Mouse (Mus musculus): ENCODE measurements around the gene Clec1a.

Gene Clec1a

DNA sequence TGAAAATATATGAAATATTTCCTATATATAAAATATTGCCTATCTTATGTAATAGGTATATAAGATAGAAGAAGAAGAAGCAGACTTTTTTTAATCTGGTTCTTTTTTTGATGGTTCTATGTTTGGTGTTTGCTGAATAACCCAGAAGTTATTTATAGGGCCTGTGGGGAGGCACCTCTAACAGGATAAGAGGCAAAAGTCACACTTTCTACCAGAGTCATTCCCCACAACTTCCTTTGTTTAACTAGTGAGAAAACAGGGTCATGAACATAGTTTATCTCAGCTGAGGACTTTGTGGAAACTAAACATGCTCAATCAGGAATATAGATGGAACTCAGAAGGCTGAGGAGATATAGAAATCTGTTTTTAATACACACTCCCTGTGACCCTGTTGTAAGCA, 45.8 kb downstream of the Clec1a start:
- DNase-seq (ENCODE audit: low read depth, low spot score) = no peak

DNA sequence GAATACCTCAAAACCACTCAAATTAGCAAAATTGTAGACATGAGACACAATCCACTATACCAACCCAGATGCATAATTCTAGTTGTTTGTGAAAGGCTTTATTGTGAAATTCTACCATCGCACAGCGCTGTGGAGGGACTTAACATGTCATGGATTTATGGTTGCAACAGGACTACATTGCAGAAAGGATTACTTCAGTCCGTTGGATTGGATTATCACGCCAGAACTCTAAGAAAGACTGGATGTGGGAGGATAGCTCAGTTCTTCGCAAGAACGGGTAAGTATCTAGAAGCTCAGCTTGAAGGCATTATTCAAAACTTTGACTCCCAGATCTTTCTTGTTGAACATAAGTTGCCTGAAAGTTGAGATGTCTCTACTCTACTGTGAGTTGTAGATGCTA, 48.4 kb downstream of the Clec1a start:
- DNase-seq (ENCODE audit: low read depth, low spot score) = no peak

DNA sequence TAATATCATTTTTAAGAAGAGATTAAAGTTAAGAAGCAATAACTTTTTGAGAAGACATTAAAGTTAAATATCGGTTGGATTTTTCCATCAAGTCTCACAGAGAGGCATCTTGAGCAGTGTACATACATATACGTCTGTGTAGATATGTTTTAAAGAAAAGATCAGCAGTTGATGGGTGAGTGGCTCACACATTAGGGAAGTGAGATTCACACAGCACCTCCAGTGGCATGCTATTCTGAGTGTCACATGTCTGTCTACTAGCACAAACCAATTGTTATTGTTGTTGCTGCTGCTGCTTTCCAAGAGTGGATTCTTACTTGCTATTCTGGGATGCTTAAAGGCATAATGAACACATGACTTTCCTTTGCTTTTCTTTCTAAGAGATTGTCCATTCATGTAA, 49.4 kb downstream of the Clec1a start:
- no peak for DNase-seq (ENCODE audit: low read depth, low spot score)

- no peak for DNase-seq (ENCODE audit: low read depth, low spot score)
Observed at GRCm38 (mm10) chr6:129399945-129400344, 51.9 kb downstream of the Clec1a start.

GRCm38 (mm10) chr6:129396997-129397396, 54.8 kb downstream of the Clec1a start, which contains the start of gene Clec1b:
Gene Clec1b, plus strand, starts transcription at chr6:129397297.
- DNase-seq (ENCODE audit: low read depth, low spot score) = no peak

GRCm38 (mm10) chr6:129393732-129394131, 58.1 kb downstream of the Clec1a start:
- DNase-seq (ENCODE audit: low read depth, low spot score) = no peak

DNA sequence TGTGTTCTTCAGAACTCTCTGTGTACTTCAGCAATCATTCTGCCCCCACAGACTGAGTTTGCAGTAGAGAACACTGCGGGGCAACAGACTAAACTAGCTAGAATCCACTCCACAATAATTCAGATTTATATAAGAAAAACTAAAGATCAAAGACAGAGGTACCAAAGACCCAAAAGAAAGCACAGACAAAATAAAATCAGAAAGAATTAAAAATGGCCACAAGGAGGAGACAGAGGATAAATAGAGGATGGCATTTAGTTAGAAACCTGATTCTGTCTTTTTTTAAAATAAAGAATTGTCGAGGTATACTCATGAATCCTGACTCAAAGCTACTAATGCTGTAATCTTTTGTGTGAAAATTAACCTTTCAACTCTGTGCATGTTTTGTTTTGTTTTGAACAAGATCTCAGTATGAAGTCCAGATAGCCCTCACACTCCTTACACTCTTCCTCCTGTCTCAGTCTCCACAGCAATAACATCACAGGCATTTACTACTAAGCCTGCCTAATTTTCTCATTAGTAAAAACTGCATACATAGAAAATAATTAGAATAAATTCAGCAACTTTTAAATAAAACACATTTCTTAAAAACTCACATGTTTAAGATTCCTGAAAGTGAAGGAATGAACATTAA, 58.6 kb downstream of the Clec1a start:
- DNase-seq (ENCODE audit: low read depth, low spot score) = no peak

DNA sequence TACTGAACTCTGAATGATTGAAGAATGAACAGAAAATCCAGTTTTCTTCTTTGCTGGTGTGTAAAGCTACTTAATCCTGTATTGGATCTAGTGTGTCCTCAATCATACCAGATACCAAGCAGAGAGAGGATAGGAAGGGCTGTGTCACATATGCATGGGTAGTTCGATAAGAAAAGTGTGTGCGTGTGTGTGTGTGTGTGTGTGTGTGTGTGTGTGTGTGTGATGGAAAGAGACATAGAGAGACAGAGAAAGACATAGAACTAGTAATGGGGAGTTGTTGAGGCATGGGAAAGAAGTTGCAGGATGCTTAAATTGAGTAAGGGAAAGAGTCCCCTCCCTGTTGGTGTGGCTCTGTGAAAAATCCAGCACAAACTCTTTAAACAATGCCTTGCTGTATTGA, 66.0 kb downstream of the Clec1a start, which contains the start of gene Clec12b:
Clec12b (minus strand) TSS at position 101 of the 400 bp plus-strand sequence.
- DNase-seq (ENCODE audit: low read depth, low spot score) = no peak

GRCm38 (mm10) chr6:129385000-129385399, 66.8 kb downstream of the Clec1a start:
- no peak for DNase-seq (ENCODE audit: low read depth, low spot score)

DNA sequence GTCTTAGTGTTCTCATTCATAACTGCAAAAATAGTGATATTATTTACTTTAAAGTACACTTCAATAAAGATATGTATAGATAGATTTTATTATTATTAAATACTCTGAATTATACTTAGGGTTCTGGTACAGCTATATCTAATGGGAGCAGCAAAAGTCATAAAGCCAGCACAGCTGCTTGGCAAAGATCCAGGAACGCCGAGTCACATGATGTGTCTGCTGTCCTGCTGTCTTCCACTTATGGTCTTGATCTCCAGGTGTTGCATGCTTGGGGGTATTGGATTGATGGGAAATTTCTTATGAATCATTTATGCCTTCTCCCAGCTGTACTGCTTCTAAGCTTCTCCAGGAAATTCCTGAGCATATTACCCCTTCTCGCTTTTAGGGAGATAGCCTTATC, 68.3 kb downstream of the Clec1a start:
- DNase-seq (ENCODE audit: low read depth, low spot score) = no peak

DNA sequence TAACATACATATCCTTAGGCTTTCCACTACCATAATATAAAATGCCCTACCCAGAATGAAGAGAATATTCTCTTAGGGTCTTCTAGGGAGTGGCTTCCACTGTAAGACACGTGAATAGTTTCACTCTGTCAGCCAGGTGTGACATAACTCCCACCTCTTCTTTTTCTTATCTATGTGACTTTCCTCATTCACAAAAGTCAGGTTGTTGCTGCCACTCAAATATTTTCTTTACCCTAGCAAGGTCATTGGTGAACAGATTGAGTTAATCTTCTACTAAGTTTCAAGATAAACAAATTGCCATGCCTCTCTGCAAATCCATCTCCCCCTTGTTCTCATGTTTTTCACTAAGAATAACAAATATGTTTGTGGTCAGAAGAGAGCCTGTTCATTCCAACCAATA, 70.1 kb downstream of the Clec1a start:
- DNase-seq (ENCODE audit: low read depth, low spot score) = no peak

- DNase-seq (ENCODE audit: low read depth, low spot score) = no peak
Observed at GRCm38 (mm10) chr6:129380454-129380853, 71.3 kb downstream of the Clec1a start.

DNA sequence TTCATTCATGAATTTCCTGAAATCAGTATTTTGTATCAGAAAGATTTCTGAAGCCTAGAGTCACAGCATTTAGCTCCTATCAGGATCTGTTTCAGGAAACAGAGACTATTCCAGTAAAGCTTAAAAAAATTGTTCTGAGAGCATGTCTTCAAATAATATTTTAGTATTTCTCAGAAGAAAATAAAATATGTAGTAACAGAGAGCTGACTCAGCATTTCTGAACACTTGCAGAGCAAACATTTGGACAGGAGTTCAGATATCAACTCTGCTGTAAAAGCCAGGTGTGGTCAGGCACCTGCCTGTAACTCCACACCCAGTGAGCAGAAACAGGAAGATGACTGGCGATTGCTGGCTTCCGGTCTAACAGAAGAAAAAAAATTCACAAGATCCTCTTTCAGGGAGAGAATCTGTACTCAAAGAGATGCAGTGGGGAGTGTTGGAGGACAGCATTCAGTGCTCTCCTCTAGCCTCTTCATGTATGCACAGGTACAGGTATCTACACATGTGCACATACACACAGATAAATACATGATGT, 76.8 kb downstream of the Clec1a start:
- no peak for DNase-seq (ENCODE audit: low read depth, low spot score)

Measured in brain, embryonic 18.5 days (tissue).